Mouse (Mus musculus): ENCODE measurements around the gene Cdh1. TPM values are rescaled to one million over a fixed set of nuclear protein-coding genes. Genes with fewer than 3 reads are reported as not detected.

Cdh1 gene
- total and polyA plus RNA-seq, 3 experiments, result 0.13 TPM; not detected in 2

DNA sequence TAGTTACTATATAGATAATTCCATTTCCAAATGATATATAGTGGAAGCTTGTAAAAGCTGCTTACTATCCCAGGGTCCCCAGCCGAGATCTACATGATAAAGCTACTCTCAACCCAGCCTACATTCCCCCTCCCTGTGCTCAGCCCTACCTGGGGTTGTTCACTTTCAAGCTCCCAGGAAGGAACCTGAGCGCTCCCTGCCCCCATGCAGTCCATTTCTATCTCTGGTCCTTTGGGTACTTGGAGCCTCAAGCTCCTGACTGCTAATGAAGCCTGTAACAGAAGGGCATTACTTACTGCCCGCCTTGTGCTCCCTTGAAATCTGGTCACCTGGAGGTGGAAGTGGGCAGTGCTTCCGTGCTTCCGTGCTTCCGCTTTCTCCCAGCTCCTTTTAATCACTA, 15.2 kb downstream of the Cdh1 start:
- H3K4me3 ChIP-seq (replicated peaks in 1 of 3; ENCODE audit: low read depth in 2 of 3, low read length in 2 of 3, poor library complexity in 1 of 3), result no peak overlapping the region
- H3K4me2 ChIP-seq (ENCODE audit: insufficient read depth, low read depth, poor library complexity, severe bottlenecking), result no peak overlapping the region
- H3K9me3 ChIP-seq (replicated peaks; ENCODE audit: low read length), result no peaks in the 10 kb centered on the region
- TF ChIP-seq IRF4 (IDR thresholded peaks at IDR 0.05; ENCODE audit: low read depth, low read length) (no peak), EP300 (IDR thresholded peaks at IDR 0.05; ENCODE audit: low read length) (no peak), USF1 (IDR thresholded peaks at IDR 0.05; ENCODE audit: low read depth, low read length) (no peak), RCOR1 (conservative IDR thresholded peaks at IDR 0.05; ENCODE audit: low read depth, low read length) (no peak), POLR2AphosphoS2 (IDR thresholded peaks at IDR 0.05; ENCODE audit: low read depth, low read length) (no peak), SMC3 (IDR thresholded peaks at IDR 0.05; ENCODE audit: low read depth, low read length) (no peak), PAX5 (IDR thresholded peaks at IDR 0.05; ENCODE audit: low read length) (no peak), BHLHE40 (IDR thresholded peaks at IDR 0.05; ENCODE audit: low read depth, low read length) (no peak), TCF12 (IDR thresholded peaks at IDR 0.05; ENCODE audit: low read depth, low read length) (no peak), MAX (IDR thresholded peaks at IDR 0.05; ENCODE audit: low read length) (no peak), ZMIZ1 (IDR thresholded peaks at IDR 0.05; ENCODE audit: low read depth, low read length) (no peak)
- H3K4me1 ChIP-seq (ENCODE audit: control insufficient read depth in 1 of 2, insufficient read depth in 2 of 2), result no peaks in the 10 kb centered on the region
- no peak overlapping the region for H3K27ac ChIP-seq (ENCODE audit: insufficient read depth, low read depth)
- no peak for DNase-seq (ENCODE audit: extremely low read depth)
- in situ Hi-C loops (cut with MboI; ENCODE audit: low pct_ligation_motif_present, low pct_unique_long_range_greater_than_20kb, low sequenced_read_pairs) (no loop called here), dilution Hi-C loops (cut with MboI; ENCODE audit: extremely low pct_ligation_motif_present, extremely low pct_unique_long_range_greater_than_20kb, low sequenced_read_pairs) (no loop called here)
- no peaks in the 10 kb centered on the region for H3K36me3 ChIP-seq (replicated peaks in 1 of 2; ENCODE audit: control insufficient read depth in 1 of 2, insufficient read depth in 1 of 2, low read length in 1 of 2)
- H3K9ac ChIP-seq (ENCODE audit: insufficient read depth, low read depth), result no peak overlapping the region
- H3K79me2 ChIP-seq (replicated peaks; ENCODE audit: control insufficient read depth, extremely low read depth, insufficient read depth, poor library complexity, severe bottlenecking), result no peaks in the 10 kb centered on the region
- H3K27me3 ChIP-seq (replicated peaks), result no peaks in the 10 kb centered on the region

DNA sequence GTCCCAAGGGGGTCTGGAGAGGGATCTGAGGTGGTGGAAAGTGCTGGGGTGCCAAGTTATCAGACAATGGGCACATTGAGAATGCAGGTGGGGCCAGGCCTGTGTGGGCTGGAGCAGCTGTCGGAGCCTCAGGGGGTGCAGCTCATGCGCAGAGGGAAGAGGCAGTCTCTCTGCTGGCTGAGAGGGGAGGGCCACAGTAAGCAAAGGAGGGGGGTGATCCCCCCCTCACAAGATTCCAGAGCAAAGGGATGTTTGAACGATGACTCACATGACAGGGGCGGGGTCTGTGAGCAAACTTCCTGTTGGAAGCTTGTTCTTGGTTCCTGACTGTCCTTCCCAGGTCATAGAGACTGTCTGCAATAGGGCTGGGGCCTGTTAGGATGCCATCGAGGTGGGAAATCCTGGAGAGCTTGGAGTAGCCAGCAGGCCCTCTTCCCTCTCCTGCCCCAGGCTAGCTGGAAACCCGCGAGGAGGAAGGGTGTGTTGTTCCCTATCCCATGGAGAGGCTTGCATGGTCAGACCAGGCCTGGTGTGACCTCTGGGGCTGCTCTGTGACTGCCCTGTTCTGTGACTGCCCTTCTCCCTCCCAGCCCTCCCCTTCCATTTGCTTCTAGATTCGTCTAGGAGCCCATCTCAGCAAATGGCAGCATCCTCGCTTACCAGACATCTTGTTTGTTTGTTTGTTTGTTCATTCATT, 16.5 kb downstream of the Cdh1 start:
- Histone ChIP-seq H3K9me3 (replicated peaks; ENCODE audit: low read length) (no peaks in the 10 kb centered on the region), H3K4me2 (ENCODE audit: insufficient read depth, low read depth, poor library complexity, severe bottlenecking) (no peak overlapping the region), H3K4me3 (replicated peaks in 1 of 3; ENCODE audit: low read depth in 2 of 3, low read length in 2 of 3, poor library complexity in 1 of 3) (no peak overlapping the region), H3K79me2 (replicated peaks; ENCODE audit: control insufficient read depth, extremely low read depth, insufficient read depth, poor library complexity, severe bottlenecking) (no peaks in the 10 kb centered on the region), H3K27me3 (replicated peaks) (no peaks in the 10 kb centered on the region), H3K9ac (ENCODE audit: insufficient read depth, low read depth) (no peak overlapping the region), H3K4me1 (ENCODE audit: control insufficient read depth in 1 of 2, insufficient read depth in 2 of 2) (no peaks in the 10 kb centered on the region), H3K27ac (ENCODE audit: insufficient read depth, low read depth) (no peak overlapping the region), H3K36me3 (replicated peaks in 1 of 2; ENCODE audit: control insufficient read depth in 1 of 2, insufficient read depth in 1 of 2, low read length in 1 of 2) (no peaks in the 10 kb centered on the region)
- dilution Hi-C loops (cut with MboI; ENCODE audit: extremely low pct_ligation_motif_present, extremely low pct_unique_long_range_greater_than_20kb, low sequenced_read_pairs) (no loop called here), in situ Hi-C loops (cut with MboI; ENCODE audit: low pct_ligation_motif_present, low pct_unique_long_range_greater_than_20kb, low sequenced_read_pairs) (no loop called here)
- DNase-seq (ENCODE audit: extremely low read depth), result no peak
- TF ChIP-seq USF1 (IDR thresholded peaks at IDR 0.05; ENCODE audit: low read depth, low read length) (no peak), E2F4 (IDR thresholded peaks at IDR 0.05; ENCODE audit: insufficient replicate concordance, low read depth, low read length) (no peak), CTCF (conservative IDR thresholded peaks at IDR 0.05 in 1 of 2, IDR thresholded peaks at IDR 0.05 in 1 of 2; ENCODE audit: low read depth in 2 of 2, low read length in 2 of 2) (no peak), GABPA (IDR thresholded peaks at IDR 0.05; ENCODE audit: insufficient replicate concordance, low read depth, low read length) (no peak), USF2 (conservative IDR thresholded peaks at IDR 0.05; ENCODE audit: low read depth, low read length) (no peak), SIN3A (IDR thresholded peaks at IDR 0.05; ENCODE audit: low read length) (no peak), MAX (IDR thresholded peaks at IDR 0.05; ENCODE audit: low read length) (no peak), NELFE (IDR thresholded peaks at IDR 0.05; ENCODE audit: low read depth, low read length) (no peak), MEF2A (IDR thresholded peaks at IDR 0.05; ENCODE audit: borderline replicate concordance, low read depth, low read length) (no peak), JUN (IDR thresholded peaks at IDR 0.05; ENCODE audit: insufficient read depth, low read depth, low read length) (no peak), CHD1 (IDR thresholded peaks at IDR 0.05; ENCODE audit: low read depth, low read length) (no peak), IRF4 (IDR thresholded peaks at IDR 0.05; ENCODE audit: low read depth, low read length) (no peak), CHD2 (IDR thresholded peaks at IDR 0.05; ENCODE audit: low read length) (no peak), PAX5 (IDR thresholded peaks at IDR 0.05; ENCODE audit: low read length) (no peak), SMC3 (IDR thresholded peaks at IDR 0.05; ENCODE audit: low read depth, low read length) (no peak), ELF1 (IDR thresholded peaks at IDR 0.05; ENCODE audit: low read depth, low read length) (no peak), MAFK (IDR thresholded peaks at IDR 0.05; ENCODE audit: insufficient replicate concordance, low read length) (no peak), JUND (conservative IDR thresholded peaks at IDR 0.05; ENCODE audit: low read depth, low read length) (no peak), ETS1 (conservative IDR thresholded peaks at IDR 0.05; ENCODE audit: low read depth, low read length) (no peak)
